Mouse (Mus musculus) embryonic fibroblast, embryonic 13.5 days (primary cell): ENCODE results near the gene Atrnl1.

Experiments
- CTCF ChIP-seq: IDR thresholded peaks from 2 replicates; pipeline ENCODE4 v1.5.1; 2011; ENCODE audit warnings: mild to moderate bottlenecking, control low read depth, low read length, moderate library complexity, borderline replicate concordance; ENCODE audit not compliant: insufficient read depth
- POLR2A ChIP-seq: IDR thresholded peaks from 2 replicates; pipeline ENCODE4 v1.6.1; 2011; ENCODE audit warnings: low read depth, mild to moderate bottlenecking, control low read depth, low read length, moderate library complexity

DNA sequence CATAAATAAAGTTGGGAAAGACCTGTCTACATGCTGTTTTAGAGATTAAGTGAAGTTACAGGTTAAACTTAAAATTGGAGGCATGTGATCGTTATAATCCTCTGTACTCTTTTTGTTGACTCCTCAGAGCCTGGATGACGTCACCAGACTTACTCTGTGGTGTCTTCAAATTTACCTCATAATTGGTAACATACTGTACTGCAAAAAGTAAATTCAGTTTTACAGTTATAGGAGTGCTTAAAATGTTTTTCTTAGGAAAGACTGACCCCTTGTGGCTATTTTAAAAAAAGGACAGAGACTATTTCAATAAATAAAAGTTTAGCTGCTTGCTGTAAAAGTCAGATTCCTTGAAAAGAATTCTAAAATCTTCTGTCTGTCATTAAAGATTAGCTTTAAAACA is 32.1 kb downstream of the Atrnl1 start:
- TF ChIP-seq CTCF (no peak), POLR2A (no peak)
